Mouse (Mus musculus) kidney, adult 2 months (tissue): ENCODE data around the gene Chst11. TPM values are rescaled to one million over a fixed set of nuclear protein-coding genes. Genes with fewer than 3 reads are reported as not detected.

Experiments used
- DNase-seq: peaks from one replicate; pipeline ENCODE4 v3.0.0; 2021
- H3K27ac ChIP-seq: fragments of 200-500 bp; 2 replicates; pipeline ENCODE4 v1.5.1; 2012; ENCODE audit warnings: low read depth, low read length, control low read depth, inconsistent platforms; ENCODE audit not compliant: insufficient read depth
- H3K27me3 ChIP-seq: fragments of 200-500 bp; replicated peaks from 2 replicates; pipeline ENCODE4 v1.6.1; 2012; ENCODE audit warnings: mild to moderate bottlenecking, moderate library complexity, low read length, inconsistent platforms; ENCODE audit not compliant: control insufficient read depth, insufficient read depth
- H3K36me3 ChIP-seq: fragments of 200-500 bp; 2 replicates; pipeline ENCODE4 v1.6.1; 2012; ENCODE audit warnings: mild to moderate bottlenecking, moderate library complexity, low read length, inconsistent platforms; ENCODE audit not compliant: control insufficient read depth, insufficient read depth
- H3K4me1 ChIP-seq: fragments of 200-500 bp; 2 replicates; pipeline ENCODE4 v1.6.1; 2011; ENCODE audit warnings: low read length; ENCODE audit not compliant: control insufficient read depth, insufficient read depth
- H3K4me3 ChIP-seq: fragments of 200-500 bp; 2 replicates; pipeline ENCODE4 v1.5.1; 2011; ENCODE audit warnings: mild to moderate bottlenecking, low read depth, low read length, control low read depth; ENCODE audit not compliant: insufficient read depth
- CTCF ChIP-seq: fragments of 200-500 bp; conservative IDR thresholded peaks from 2 replicates; pipeline ENCODE4 v1.5.1; 2011; ENCODE audit warnings: low read depth, mild to moderate bottlenecking, control low read depth, low read length, moderate library complexity, mixed read lengths; ENCODE audit not compliant: insufficient read depth, insufficient read length
- POLR2A ChIP-seq: fragments of 200-500 bp; IDR thresholded peaks from one replicate; pipeline ENCODE4 v1.6.1; 2011; ENCODE audit warnings: low read depth, low read length, control low read depth
- WGBS: fragments of 180-500 bp; shearing (Covaris S2); methylation state at CpG from one replicate; pipeline ENCODE4 v1.1.7; 2018; 5-methylcytosine and 5-hydroxymethylcytosine counted together
- polyA plus RNA-seq: library from polyadenylated mRNA; depleted of rRNA; stranded (reverse); fragments of >200 nt; gene quantifications from 2 replicates; pipeline ENCODE4 v1.2.3, GENCODE M21; 2012

Gene Chst11
- polyA plus RNA-seq, 1 experiment, result 8.0 TPM

GRCm38 (mm10) chr10:83168303-83169056 lies 183.2 kb downstream of the Chst11 start:
- Histone ChIP-seq H3K36me3 (no peaks in the 10 kb centered on the region), H3K4me1 (0 out of 2 replicates have a peak, but pooled peaks cover under 1% of the 10 kb centered on the region), H3K27ac (no peak overlapping the region), H3K27me3 (no peaks in the 10 kb centered on the region), H3K4me3 (no peak overlapping the region)
- 69% methylated on average over 11 of the region's 11 CpGs for WGBS
- no peak for DNase-seq
- TF ChIP-seq POLR2A (no peak), CTCF (no peak)

GRCm38 (mm10) chr10:83169554-83169953 lies 184.3 kb downstream of the Chst11 start:
- Histone ChIP-seq H3K4me1 (no peaks in the 10 kb centered on the region), H3K4me3 (no peak overlapping the region), H3K36me3 (no peaks in the 10 kb centered on the region), H3K27ac (no peak overlapping the region), H3K27me3 (no peaks in the 10 kb centered on the region)
- WGBS, result 66% methylated on average over 6 of the region's 6 CpGs
- no peak for TF ChIP-seq POLR2A
- DNase-seq, result no peak

- Histone ChIP-seq H3K27me3 (no peaks in the 10 kb centered on the region), H3K4me3 (no peak overlapping the region), H3K36me3 (no peaks in the 10 kb centered on the region), H3K27ac (no peak overlapping the region), H3K4me1 (peaks cover 14% of the 10 kb centered on the region; the same call in 1 of the 2 replicates)
- TF ChIP-seq CTCF (no peak), POLR2A (no peak)
- 86% methylated on average over 5 of the region's 5 CpGs for WGBS
- no peak for DNase-seq
These were observed 192.9 kb downstream of the Chst11 start for GRCm38 (mm10) chr10:83178151-83178550.

GRCm38 (mm10) chr10:83178661-83179060 lies 193.4 kb downstream of the Chst11 start:
- WGBS, result 30% methylated on average over 1 of the region's 1 CpGs
- Histone ChIP-seq H3K36me3 (no peaks in the 10 kb centered on the region), H3K4me1 (peaks cover 15% of the 10 kb centered on the region), H3K4me3 (no peak overlapping the region), H3K27me3 (no peaks in the 10 kb centered on the region), H3K27ac (no peak overlapping the region)
- DNase-seq, result peak; percentile 89
- TF ChIP-seq CTCF (no peak), POLR2A (no peak)

- DNase-seq, result peak; percentile 89
- H3K4me1 ChIP-seq, result peaks cover 28% of the 10 kb centered on the region
These were observed 196.7 kb downstream of the Chst11 start for GRCm38 (mm10) chr10:83181831-83182572.

GRCm38 (mm10) chr10:83182573-83182960 lies 197.3 kb downstream of the Chst11 start:
- 56% methylated on average over 8 of the region's 8 CpGs for WGBS
- Histone ChIP-seq H3K27ac (no peak overlapping the region; the same call in 1 of the 2 replicates), H3K36me3 (no peaks in the 10 kb centered on the region), H3K4me1 (peaks cover 28% of the 10 kb centered on the region), H3K27me3 (no peaks in the 10 kb centered on the region), H3K4me3 (no peak overlapping the region)
- TF ChIP-seq CTCF (peak; percentile 73), POLR2A (no peak)
- peak; percentile 66 for DNase-seq

More at GRCm38 (mm10) chr10:83181831-83182572, 196.7 kb downstream of the Chst11 start:
- Histone ChIP-seq H3K27me3 (no peaks in the 10 kb centered on the region), H3K4me3 (no peak overlapping the region), H3K27ac (no peak overlapping the region; the same call in 1 of the 2 replicates), H3K36me3 (no peaks in the 10 kb centered on the region)
- no peak for TF ChIP-seq CTCF
- TF ChIP-seq POLR2A, result no peak
- WGBS, result 54% methylated on average over 15 of the region's 15 CpGs

GRCm38 (mm10) chr10:83183634-83184479 lies 198.6 kb downstream of the Chst11 start:
- peaks cover 25% of the 10 kb centered on the region for H3K4me1 ChIP-seq
- H3K27me3 ChIP-seq, result no peaks in the 10 kb centered on the region
- TF ChIP-seq CTCF (no peak), POLR2A (no peak)
- no peaks in the 10 kb centered on the region for H3K36me3 ChIP-seq
- 0 out of 2 replicates have a peak overlapping the region, but pooled peaks have one; percentile 6 for H3K27ac ChIP-seq
- no peak for DNase-seq
- WGBS, result 63% methylated on average over 12 of the region's 12 CpGs
- H3K4me3 ChIP-seq, result no peak overlapping the region
